Mouse (Mus musculus) right cerebral cortex, adult 2 months (tissue): Measurements from ENCODE around the gene Man1a2.
A peak's percentile ranks its signal among the peaks of the same experiment; 100 is the strongest.

Experiments used
- DNase-seq, 2 experiments: peaks; one replicate each; pipeline ENCODE4 v3.0.0; 2021 to 2022; ENCODE audit warnings: low spot score in 2 of 2

Man1a2 gene

DNA sequence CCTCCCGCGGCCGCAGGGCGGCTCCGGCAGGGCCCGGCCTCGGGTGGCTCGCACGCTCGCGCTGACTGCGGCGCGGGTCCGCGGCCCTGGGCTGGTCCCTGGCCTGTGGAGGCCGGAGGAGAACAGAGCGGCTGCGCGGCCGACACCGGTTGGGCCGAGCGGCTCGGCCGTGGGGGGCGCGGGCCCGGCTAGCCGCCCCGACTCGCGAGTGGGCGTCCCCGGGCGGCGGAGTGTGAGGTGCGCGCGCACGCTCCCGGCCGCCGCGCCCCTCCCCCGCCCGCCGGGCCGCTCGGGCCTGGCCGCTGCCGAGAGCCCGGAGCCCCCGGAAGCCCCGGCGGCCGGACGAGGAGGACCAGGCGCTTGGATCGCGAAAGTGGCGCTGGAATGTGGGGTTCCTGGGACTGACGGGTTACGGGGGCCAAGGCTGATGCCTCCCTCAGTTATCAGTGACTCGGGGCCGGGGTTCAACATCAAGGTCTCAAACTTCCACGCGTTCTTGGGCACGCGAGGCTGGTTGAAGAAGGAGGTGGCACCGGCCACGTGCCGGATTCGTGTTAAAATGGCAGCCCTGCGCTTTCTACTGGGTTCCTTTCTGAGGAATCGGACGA, 564 bp upstream of the Man1a2 start:
- peak; percentile 47 to 67 for DNase-seq

DNA sequence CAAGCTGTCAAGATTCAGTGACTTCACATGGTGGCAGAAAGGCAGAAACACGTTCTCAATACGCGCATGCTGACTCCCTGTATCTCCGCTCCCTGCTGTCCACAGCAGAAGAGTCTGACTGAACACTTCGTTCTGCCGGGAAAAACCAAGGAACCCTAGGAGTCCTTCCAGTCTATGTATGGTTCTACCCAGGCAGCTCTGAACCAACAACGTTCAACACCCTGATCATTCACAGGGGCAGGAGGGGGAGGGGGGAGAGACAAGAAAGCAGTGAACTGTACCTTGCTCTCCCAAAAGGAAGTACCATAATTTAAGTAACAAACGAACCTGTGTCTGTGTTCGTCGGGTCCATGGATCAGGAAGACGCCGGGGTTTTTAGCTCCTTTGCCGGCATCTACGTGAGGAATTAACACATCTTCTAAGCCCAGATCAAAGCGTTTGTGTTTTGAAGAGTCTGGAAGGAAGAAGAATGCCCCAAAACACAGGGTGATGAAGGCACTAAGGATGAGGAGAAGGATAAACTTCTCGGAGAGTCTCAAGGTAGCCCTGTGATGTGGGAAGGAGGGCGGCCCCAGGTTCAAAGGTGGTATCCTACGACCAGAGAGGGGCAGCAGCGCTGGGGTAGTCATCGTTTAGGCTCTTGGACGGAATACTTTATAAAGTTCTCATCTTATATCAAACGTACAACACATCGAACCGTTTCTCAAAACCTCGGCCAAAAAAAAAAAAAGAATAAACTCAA, 898 bp downstream of the Man1a2 start:
- peak in 1 of 2 experiments; percentile 41 for DNase-seq

DNA sequence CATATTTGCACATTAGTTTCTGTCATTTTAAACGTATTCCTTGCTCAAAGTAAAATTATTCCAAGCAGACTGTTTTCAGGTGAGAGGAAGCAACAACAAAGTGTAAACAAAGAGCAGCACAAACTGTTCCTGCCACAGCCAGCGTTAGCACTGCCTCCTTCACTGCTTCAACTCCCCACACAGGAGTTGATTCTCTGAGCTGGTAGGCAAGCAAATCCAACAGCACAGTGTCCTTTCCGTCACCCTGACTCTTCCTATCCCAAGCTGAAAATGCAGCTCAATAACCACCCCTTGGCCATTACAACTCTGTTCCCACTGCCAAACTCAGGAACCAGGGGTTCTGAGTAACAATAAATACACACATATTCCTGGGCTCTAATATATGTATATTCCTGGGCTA, 2.5 kb downstream of the Man1a2 start:
- DNase-seq, result no peak

DNA sequence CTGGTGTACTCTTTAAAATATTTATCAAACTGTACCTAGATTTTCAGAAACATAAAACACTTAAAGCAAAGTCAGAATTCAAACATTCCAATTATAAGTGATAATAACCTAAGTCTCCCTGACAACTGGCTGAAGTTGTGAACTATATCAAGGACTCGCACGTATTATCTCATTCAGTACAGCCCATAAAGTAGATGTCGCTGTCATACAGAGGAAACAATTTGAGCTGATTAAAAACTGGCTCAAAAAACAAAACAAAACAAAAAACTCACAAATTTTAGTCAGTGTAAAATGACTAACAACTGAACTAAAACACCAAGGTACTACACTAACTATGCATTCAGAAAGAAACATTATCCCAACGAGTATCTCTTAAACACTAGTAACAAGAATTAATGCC, 3.0 kb downstream of the Man1a2 start:
- DNase-seq, result no peak

DNA sequence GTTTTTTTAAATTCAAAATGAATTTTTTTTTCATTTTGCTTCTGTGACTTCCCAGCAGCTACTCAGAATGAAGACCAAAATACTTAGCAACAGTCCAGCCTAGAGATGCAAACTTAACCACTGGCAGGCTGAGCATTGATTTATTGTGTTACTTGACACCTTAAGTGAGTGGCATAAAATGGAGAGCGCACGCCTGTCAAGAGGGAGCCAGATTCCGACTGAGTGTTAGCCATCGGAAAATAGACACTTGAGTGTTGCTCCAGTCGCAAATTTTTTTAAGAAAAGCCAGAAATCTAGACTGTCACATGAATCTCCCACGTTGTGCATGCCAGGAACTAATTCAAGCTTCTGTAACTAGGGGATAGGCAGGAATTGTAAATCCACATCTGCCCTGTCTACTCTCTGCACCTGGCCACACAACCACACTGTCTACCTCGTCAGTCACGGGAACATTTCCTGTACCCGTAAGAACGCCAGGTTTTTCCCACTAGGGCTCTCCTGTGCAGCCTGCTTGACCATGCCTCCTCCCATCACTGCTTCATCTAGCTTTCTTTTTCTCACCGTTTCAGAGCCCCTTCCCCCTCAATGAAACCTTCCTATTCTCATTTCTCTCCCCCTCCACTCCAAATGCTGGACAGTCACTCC, 3.7 kb downstream of the Man1a2 start:
- DNase-seq, result no peak

DNA sequence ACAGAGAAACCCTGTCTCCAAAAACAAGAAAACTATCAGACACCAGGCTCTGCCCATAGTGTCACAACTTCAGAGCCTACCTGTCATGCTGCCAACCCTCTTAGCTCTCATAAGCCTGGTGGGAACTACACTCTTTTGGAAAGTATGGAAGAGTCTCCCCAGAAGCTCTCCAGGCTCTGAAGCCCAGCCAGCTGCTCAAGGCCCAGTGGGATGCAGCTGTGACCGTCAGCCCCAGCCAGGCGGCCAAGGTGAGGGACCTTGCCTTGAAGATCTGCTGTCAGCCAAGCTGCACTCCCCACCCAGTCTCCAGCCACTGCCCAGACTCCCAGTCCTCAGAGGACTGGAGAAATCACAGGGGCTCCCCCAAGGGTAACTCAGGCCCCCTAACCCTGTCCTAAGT, 5.1 kb downstream of the Man1a2 start:
- no peak for DNase-seq

DNA sequence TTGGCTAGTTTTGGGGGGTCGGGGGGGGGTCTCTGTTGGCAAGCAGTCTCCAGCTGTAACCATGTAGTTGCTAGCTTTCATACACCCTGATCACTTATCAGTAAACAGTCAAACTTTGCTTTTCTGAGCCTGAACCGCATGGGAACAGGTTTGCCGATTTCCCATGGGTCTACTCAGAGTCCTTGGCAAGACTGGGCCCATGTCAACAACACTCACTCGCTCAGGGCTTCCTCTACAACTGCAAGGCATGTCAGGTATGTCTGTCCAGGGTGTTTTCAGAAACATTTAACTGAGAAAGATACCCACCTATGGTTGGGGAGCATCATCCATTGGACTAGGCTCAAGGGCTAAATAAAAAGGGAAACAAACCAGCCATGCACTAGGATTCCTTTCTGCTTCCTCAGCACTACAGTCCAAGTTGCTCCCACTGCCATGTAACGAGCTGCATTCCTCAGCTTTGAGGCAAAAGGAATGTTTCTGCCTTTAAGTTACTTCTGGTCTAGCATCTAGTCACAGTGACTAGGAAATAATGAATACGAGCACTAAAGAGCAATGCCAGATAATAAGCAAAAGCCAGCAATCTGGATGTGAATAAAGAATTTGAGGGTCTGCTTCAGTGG, 6.2 kb downstream of the Man1a2 start:
- DNase-seq, result no peak

DNA sequence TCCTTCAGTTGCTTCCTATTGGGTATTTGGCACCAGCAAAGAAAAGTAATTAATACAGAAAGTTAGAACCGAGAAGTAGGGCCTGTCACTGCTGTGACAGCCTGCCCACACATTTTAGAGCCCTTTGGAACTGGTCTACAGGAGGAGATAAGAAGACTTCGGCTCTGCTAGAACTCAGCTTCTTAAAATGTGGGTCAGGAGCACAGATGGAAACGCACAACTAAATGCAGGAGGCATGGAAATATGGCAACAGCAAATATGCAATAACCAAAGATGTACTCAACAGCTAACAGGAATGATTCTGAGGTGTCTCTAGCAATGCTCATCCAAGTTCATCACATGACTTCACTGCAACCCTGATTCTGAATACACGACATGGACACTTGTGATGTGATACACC, 10.2 kb downstream of the Man1a2 start:
- DNase-seq, result no peak

DNA sequence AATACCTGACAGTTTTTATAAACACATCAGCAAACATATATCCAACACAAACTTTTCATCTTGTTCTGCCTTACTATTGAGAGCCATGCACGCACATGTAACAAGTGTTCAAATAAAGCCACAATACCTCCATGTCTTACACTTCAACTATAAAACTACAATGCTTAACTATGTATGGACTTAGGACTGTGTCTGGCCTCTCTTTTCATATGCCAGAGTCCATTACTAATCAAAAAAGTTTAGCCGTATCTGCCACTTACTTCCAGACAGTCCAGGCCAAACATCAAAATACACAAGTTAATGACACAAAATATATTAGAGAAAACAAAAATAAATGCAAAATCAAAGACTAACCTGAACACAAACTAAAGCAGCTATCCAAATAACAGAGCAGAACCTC, 14.9 kb downstream of the Man1a2 start:
- DNase-seq, result no peak

DNA sequence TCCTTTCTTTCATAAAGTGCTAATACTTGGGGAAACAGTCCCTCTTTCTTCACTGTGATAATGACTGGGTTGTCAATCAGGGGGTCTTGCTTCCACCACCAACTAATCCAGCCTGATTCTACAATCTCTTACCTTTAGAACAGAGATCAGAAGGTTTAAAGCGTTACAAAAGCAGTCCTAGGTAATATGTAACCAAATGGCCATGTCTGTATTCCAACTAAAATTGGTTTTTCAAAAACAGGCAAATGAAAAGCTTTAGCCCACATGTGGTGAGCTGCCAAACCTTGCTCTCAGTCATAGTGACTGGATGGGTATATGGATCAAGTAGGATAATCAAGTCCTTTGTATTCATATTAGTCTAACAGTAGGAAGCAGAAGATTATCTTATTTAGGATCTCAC, 32.0 kb downstream of the Man1a2 start:
- no peak for DNase-seq

DNA sequence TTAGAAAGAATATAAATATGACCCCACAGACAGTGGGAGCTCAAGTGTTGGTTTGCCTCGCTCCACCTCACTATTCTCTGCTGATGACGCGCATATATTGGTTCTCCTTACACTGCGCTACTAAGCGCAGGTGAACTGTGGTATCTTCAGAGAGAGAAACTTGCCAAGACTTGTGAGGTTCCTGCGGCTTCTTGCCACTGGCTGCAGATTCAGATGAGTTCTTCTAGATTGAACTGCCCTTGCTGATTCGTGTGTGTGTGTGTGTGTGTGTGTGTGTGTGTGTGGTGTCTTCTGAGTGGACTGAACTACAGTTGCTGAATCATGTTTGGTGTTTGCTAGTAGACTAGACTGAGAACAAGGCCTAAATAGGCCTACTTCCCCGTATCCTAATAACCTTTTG, 43.7 kb downstream of the Man1a2 start:
- no peak for DNase-seq

DNA sequence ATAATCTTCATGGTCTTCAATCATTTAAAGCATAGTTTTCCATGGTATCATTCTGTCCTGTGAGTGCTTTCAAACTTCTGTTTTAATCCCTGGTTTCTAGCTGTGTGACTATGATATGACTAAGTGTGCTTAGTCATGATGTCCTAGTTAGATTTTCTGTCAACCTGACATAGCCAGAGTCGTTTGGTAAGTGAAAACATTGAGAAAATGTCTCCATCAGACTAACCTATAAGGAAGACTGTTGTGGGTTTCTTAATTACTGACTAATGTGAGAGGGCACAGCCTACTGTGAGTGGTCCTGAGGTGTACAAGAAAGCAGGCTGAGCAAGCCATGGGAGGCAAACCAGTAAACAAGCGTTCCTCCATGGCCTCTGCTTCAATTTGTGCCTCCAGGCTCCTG, 49.0 kb downstream of the Man1a2 start:
- no peak for DNase-seq

DNA sequence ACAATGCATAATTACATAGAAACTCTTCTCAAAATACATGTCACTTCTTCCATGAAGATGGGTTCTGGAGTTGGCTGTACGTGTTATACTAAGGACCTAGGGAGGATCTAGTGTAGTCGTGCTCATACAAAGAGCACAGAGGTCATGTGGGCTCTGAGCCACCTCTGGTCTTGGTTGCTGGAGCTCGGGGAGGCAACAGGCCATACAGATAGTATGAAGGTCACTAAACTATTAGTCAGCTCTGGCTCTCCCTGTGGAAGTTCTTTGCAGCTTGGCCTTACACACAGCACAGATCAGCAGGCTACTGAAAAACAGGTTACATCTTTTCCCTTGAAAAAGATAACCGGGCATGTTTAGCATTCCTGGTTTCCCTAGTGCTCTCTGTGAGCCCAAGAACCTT, 50.5 kb downstream of the Man1a2 start:
- no peak for DNase-seq

DNA sequence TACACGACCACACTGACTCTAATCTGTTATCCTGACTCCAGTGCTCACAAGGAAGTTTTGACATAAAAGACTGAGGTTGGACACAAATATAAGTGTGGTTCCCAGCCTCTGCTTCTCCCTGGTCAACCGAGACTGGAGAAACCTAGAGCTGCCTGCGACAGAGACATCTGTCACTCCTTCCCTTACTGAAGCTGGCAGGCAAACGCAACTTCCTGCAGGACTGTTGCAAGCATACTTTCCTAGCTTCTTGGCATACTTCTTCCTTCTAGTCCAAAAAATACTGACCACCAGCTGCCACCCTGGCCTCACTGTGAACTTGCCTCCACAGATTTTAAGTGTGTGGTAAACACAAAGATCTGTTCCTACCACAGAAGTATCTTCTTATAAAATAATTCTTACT, 66.8 kb downstream of the Man1a2 start:
- no peak for DNase-seq

DNA sequence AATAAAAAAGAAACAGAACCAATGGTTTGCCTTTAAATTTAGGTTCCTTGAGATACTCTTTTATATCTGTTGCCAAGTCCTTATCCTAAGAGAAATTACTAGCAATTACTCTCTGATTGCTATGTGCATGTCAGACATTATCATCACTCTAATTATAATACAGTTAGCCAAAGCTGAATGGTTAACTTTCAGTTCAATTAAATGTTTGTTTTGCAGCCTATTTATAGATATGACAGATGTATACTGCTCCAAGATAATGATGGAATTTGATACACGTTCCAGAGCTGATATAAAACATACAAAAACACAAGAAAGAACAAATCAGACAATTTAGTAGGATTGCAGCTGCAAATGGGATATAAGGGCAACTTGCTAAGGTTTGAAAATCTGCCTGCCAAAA, 74.4 kb downstream of the Man1a2 start:
- no peak for DNase-seq

DNA sequence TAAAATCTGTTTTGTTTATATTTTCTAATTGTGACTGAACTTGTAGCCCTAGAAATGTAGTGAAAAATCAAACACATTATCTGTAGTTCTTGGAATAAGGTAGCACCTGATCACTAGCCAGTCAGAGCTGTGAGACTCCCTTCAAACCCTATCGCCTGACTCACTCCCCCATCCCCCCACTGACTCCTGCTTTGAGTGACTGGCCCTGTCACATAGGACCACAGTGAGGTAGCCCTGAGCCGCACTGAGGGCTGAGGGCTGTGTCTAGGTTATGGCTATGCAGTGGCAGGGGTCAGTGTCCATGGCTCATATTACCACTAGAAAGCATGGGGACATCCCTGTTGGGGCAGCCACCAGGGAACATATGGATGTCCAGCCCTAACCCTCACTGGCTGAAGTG, 80.8 kb downstream of the Man1a2 start:
- DNase-seq, result no peak

DNA sequence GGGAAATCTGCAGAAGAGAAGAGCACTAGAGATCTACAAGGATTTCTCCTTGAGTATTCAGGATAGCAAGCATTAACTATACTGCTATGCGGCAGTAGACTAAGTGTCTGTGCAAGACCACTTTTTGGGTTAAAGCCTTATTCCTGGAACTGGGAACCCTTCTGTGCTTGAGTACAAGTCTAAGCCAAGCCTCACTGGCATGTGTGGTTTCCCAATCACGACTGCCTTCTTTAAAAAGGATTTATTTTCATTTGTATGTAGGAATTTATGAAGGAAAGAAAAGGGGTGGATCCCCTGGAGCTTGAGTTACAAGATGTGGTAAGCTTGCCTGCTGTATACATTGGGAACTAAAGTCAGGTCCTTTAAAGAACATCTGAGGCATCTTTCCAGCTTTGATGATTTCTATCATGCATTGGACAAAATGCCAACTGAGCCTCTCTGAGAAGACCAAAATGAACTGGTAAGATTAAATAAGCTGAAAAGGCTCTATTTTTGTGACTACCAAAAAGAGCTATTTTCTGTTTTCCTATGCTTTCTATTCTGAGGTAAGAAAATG, 86.0 kb downstream of the Man1a2 start:
- no peak for DNase-seq

DNA sequence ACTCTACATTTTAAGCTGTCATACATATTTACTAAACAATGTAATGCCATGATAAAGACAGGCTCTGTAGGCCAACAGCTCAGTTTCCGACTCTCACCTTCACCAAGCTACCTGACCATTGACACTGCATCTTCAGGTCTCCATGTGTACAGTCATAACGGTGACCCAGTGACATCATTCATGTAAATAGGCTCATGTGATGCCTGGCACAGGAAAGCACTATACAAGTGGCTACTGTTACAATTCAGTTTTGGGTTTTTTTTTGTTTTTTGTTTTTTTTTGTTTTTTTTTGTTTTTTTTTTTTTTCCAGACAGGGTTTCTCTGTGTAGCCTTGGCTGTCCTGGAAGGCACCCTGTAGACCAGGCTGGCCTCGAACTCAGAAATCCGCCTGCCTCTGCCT, 94.2 kb downstream of the Man1a2 start:
- no peak for DNase-seq

DNA sequence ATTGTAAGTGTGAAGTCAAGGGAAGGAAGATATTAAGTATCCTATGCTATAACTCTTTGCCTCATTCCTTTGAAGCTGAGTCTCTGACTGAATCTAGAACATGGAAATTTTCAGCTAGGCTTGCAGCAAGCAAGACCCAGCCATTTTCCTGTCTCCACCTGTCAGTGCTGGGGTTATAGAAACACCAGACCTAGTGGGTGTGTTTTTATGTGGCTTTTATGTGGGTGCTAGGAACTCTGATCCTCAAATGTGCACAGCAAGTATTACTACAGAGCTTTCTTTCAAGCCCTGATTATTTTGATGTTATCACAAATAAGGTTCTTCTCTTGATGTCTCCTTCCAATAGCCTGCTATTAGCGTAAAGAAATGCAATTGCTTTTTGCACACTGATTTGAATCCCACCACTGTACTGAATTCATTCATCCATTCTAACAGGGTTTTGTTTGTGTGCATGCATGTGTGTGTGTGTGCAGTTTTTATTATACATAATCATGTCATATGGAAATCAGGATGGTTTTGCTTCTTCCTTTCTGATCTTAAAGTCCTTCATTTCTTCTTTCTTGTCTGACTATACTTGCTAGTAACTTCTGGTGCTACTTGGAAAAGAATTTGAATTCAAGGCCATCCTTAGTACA, 102.5 kb downstream of the Man1a2 start:
- DNase-seq, result no peak

DNA sequence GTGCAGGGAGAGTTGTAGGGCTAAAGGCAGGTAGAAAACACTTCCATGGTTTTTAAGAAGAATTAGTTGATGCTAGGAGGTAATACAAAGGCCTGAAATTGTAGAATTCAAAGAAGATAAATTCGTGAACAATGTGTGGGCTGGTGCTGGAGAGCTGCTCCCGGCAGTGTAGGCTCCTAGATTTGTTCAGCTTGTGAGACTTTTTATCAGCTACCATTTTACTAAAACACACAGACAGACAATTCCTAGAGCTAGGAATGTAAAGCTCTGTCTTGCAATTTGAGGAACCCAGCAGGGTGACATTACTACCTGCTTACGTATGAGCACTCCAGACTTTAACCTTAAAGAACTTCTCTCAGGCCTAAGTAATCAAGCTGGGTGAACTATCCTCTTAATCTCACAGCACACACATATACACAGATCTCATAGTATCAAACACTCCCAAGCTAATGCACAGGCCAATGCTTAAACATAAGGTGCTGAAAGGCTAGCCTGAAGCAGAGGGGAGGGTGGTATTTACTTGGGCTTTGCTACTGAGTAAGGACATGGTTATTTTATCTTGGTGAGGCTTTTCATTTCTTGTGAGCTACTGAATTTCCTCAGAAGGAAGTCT, 112.6 kb downstream of the Man1a2 start:
- DNase-seq, result peak in 1 of 2 experiments; percentile 34
